Mouse (Mus musculus): ENCODE data around the gene Cntnap5b. TPM values are rescaled to one million over a fixed set of nuclear protein-coding genes. Genes with fewer than 3 reads are reported as not detected.

Gene Cntnap5b
- polyA plus RNA-seq, 2 experiments = not detected

- no peak for ATAC-seq (ENCODE audit: insufficient read depth)
- no peak overlapping the region for H3K4me3 ChIP-seq (ENCODE audit: insufficient read depth in 1 of 2, low read depth in 2 of 2, low read length in 2 of 2)
- H3K4me2 ChIP-seq (ENCODE audit: low read depth) = no peak overlapping the region
- no peak for DNase-seq (ENCODE audit: low read depth in 3 of 3, low spot score in 3 of 3)
- no peaks in the 10 kb centered on the region for H3K4me1 ChIP-seq (replicated peaks; ENCODE audit: control insufficient read depth in 2 of 2, insufficient read depth in 2 of 2, low read length in 1 of 2)
- H3K27ac ChIP-seq = no peak overlapping the region
- no peaks in the 10 kb centered on the region for H3K36me3 ChIP-seq (replicated peaks; ENCODE audit: control insufficient read depth, insufficient read depth, low read depth)
- TF ChIP-seq CTCF (IDR thresholded peaks at IDR 0.05; ENCODE audit: low read depth) (no peak), EP300 (IDR thresholded peaks at IDR 0.05; ENCODE audit: low read depth) (no peak)
- no peaks in the 10 kb centered on the region for H3K27me3 ChIP-seq (ENCODE audit: control insufficient read depth, insufficient read depth, low read length)
- H3K9me3 ChIP-seq (ENCODE audit: control insufficient read depth, low read length) = no peaks in the 10 kb centered on the region
- no peak overlapping the region for H3K9ac ChIP-seq (replicated peaks)
Measured at GRCm38 (mm10) chr1:100100516-100100915, 328.0 kb downstream of the Cntnap5b start.

- Histone ChIP-seq H3K4me2 (ENCODE audit: low read depth) (no peak overlapping the region), H3K9me3 (ENCODE audit: control insufficient read depth, low read length) (no peaks in the 10 kb centered on the region), H3K36me3 (replicated peaks; ENCODE audit: control insufficient read depth, insufficient read depth, low read depth) (no peaks in the 10 kb centered on the region), H3K9ac (replicated peaks) (no peak overlapping the region), H3K27ac (no peak overlapping the region), H3K27me3 (ENCODE audit: control insufficient read depth, insufficient read depth, low read length) (no peaks in the 10 kb centered on the region), H3K4me3 (ENCODE audit: insufficient read depth in 1 of 2, low read depth in 2 of 2, low read length in 2 of 2) (no peak overlapping the region), H3K4me1 (replicated peaks; ENCODE audit: control insufficient read depth in 2 of 2, insufficient read depth in 2 of 2, low read length in 1 of 2) (no peaks in the 10 kb centered on the region)
- no peak for TF ChIP-seq EP300 (IDR thresholded peaks at IDR 0.05; ENCODE audit: low read depth)
- no peak for TF ChIP-seq CTCF (IDR thresholded peaks at IDR 0.05; ENCODE audit: low read depth)
- WGBS (ENCODE audit: insufficient replicate concordance) = 62% methylated on average over 1 of the region's 1 CpGs
- ATAC-seq (ENCODE audit: insufficient read depth) = no peak
- no peak for DNase-seq (ENCODE audit: low read depth in 3 of 3, low spot score in 3 of 3)
Measured at GRCm38 (mm10) chr1:100101017-100101416, 328.5 kb downstream of the Cntnap5b start.

GRCm38 (mm10) chr1:100104343-100104742 is 331.8 kb downstream of the Cntnap5b start:
- Histone ChIP-seq H3K4me2 (ENCODE audit: low read depth) (no peak overlapping the region), H3K36me3 (replicated peaks; ENCODE audit: control insufficient read depth, insufficient read depth, low read depth) (no peaks in the 10 kb centered on the region), H3K27me3 (ENCODE audit: control insufficient read depth, insufficient read depth, low read length) (no peaks in the 10 kb centered on the region), H3K9ac (replicated peaks) (no peak overlapping the region), H3K27ac (no peak overlapping the region), H3K9me3 (ENCODE audit: control insufficient read depth, low read length) (no peaks in the 10 kb centered on the region), H3K4me1 (replicated peaks; ENCODE audit: control insufficient read depth in 2 of 2, insufficient read depth in 2 of 2, low read length in 1 of 2) (no peaks in the 10 kb centered on the region), H3K4me3 (ENCODE audit: insufficient read depth in 1 of 2, low read depth in 2 of 2, low read length in 2 of 2) (no peak overlapping the region)
- 56% methylated on average over 2 of the region's 2 CpGs for WGBS (ENCODE audit: insufficient replicate concordance)
- TF ChIP-seq EP300 (IDR thresholded peaks at IDR 0.05; ENCODE audit: low read depth) = no peak
- TF ChIP-seq CTCF (IDR thresholded peaks at IDR 0.05; ENCODE audit: low read depth) = no peak
- ATAC-seq (ENCODE audit: insufficient read depth) = no peak
- no peak for DNase-seq (ENCODE audit: low read depth in 3 of 3, low spot score in 3 of 3)

- TF ChIP-seq EP300 (IDR thresholded peaks at IDR 0.05; ENCODE audit: low read depth) = no peak
- no peak for TF ChIP-seq CTCF (IDR thresholded peaks at IDR 0.05; ENCODE audit: low read depth)
- no peaks in the 10 kb centered on the region for H3K36me3 ChIP-seq (replicated peaks; ENCODE audit: control insufficient read depth, insufficient read depth, low read depth)
- DNase-seq (ENCODE audit: low read depth in 3 of 3, low spot score in 3 of 3) (no peak), ATAC-seq (ENCODE audit: insufficient read depth) (no peak)
- H3K4me2 ChIP-seq (ENCODE audit: low read depth) = no peak overlapping the region
- H3K4me1 ChIP-seq (replicated peaks; ENCODE audit: control insufficient read depth in 2 of 2, insufficient read depth in 2 of 2, low read length in 1 of 2) = no peaks in the 10 kb centered on the region
- no peak overlapping the region for H3K9ac ChIP-seq (replicated peaks)
- H3K27ac ChIP-seq = no peak overlapping the region
- no peak overlapping the region for H3K4me3 ChIP-seq (ENCODE audit: insufficient read depth in 1 of 2, low read depth in 2 of 2, low read length in 2 of 2)
- H3K9me3 ChIP-seq (ENCODE audit: control insufficient read depth, low read length) = no peaks in the 10 kb centered on the region
- H3K27me3 ChIP-seq (ENCODE audit: control insufficient read depth, insufficient read depth, low read length) = no peaks in the 10 kb centered on the region
Measured at GRCm38 (mm10) chr1:100122410-100122935, 349.9 kb downstream of the Cntnap5b start.

- no peak overlapping the region for H3K4me3 ChIP-seq (ENCODE audit: insufficient read depth in 1 of 2, low read depth in 2 of 2, low read length in 2 of 2)
- no peaks in the 10 kb centered on the region for H3K27me3 ChIP-seq (ENCODE audit: control insufficient read depth, insufficient read depth, low read length)
- WGBS (ENCODE audit: insufficient replicate concordance) = 50% methylated on average over 2 of the region's 2 CpGs
- no peaks in the 10 kb centered on the region for H3K36me3 ChIP-seq (replicated peaks; ENCODE audit: control insufficient read depth, insufficient read depth, low read depth)
- ATAC-seq (ENCODE audit: insufficient read depth) (no peak), DNase-seq (ENCODE audit: low read depth in 3 of 3, low spot score in 3 of 3) (no peak)
- H3K4me2 ChIP-seq (ENCODE audit: low read depth) = no peak overlapping the region
- H3K9me3 ChIP-seq (ENCODE audit: control insufficient read depth, low read length) = no peaks in the 10 kb centered on the region
- TF ChIP-seq EP300 (IDR thresholded peaks at IDR 0.05; ENCODE audit: low read depth) (no peak), CTCF (IDR thresholded peaks at IDR 0.05; ENCODE audit: low read depth) (no peak)
- H3K9ac ChIP-seq (replicated peaks) = no peak overlapping the region
- no peak overlapping the region for H3K27ac ChIP-seq
- no peaks in the 10 kb centered on the region for H3K4me1 ChIP-seq (replicated peaks; ENCODE audit: control insufficient read depth in 2 of 2, insufficient read depth in 2 of 2, low read length in 1 of 2)
Measured at GRCm38 (mm10) chr1:100163588-100164357, 391.2 kb downstream of the Cntnap5b start.
